Mouse (Mus musculus): ENCODE measurements around the gene Cnnm2.

Gene Cnnm2

GRCm38 (mm10) chr19:46929044-46929587, 167.7 kb downstream of the Cnnm2 start:
- DNase-seq (ENCODE audit: low spot score in 2 of 2): no peak
